Mouse (Mus musculus) megakaryocyte, adult 5-6 weeks (primary cell): ENCODE data around the gene Cdca8. TPM values are rescaled to one million over a fixed set of nuclear protein-coding genes. Genes with fewer than 3 reads are reported as not detected.

ENCODE experiments used
- ATAC-seq: 2 replicates; pipeline ENCODE4 v1.8.0; 2016; ENCODE audit warnings: mild to moderate bottlenecking, inconsistent platforms; ENCODE audit not compliant: poor library complexity, severe bottlenecking
- total RNA-seq, 2 experiments: library from RNA; stranded (forward) in 1 of 2; stranded (reverse) in 1 of 2; fragments of 153-499, 151-499 nt in 1 of 2; fragments of 221-1000, 200-1000 nt in 1 of 2; gene quantifications; 2 replicates each; pipeline versions ENCODE4 v1.2.3 to v1.2.4; 2015 to 2017

Cdca8 gene
- total RNA-seq, 2 experiments from 2014 or later, result 116 to 126 TPM

DNA sequence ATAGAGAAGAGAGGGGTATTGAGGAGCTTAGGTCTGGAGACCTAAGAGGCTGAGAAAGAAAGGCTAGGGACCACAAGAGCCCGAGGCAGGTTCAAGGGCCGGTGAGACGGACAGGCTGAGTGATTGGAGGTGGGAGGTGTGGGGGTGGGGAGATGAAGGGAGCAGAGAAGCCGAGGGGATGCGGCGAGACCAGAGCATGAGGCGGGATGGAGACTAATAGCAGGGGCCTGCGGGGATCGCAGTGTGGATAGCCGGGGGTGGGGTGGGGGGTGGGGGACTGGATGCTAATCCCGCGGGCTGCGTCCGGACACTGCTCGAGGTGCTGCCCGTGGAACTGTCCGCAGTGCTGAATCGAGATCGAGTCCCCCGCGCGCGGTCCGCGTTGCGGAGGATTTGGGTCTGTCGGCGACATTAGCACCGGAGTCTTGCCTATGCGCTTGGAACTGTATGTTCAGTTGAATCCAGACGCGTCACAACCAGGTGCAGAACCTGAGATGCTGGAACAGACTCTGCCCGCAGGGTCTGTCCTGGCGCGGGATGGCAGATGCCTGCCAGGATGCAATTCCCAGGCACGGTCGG lies 56.9 kb downstream of the Cdca8 start:
- ATAC-seq, result no peak

DNA sequence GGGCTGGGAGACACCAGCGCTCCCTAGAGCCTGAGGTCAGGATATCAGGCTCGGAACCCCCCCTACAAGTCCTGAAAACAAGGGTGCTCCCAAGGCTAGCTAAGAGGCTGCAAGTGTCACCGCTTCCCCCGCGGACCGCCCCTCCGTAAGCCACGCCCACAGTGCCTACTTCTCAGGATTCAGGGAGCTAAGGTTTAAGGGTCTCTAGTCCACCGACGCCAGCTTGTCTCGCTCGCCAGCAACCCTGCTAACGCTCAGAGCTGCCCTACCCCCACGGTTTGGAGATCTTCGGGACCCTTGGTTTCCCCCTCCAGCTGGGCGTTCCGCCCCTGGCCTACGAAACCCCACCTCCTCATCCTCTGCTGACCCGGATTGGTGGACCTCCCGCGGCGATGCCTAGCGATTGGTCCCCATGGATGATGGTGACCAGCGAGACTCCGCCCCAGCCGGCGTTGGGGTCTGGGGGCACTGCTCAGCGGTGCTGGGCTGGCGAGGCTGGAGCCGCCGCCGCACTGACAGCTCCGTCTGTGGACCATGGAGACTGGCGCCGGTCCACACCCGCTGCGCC lies 57.7 kb downstream of the Cdca8 start:
- ATAC-seq, result no peak

- ATAC-seq, result no peak
Measured at GRCm38 (mm10) chr4:124880599-124880998, 58.5 kb downstream of the Cdca8 start, which contains the start of gene Epha10. Gene Epha10 (plus strand): TSS chr4:124880899.

GRCm38 (mm10) chr4:124872719-124873118 lies 66.4 kb downstream of the Cdca8 start:
- no peak for ATAC-seq

Other genes starting within 250 kb of the Cdca8 start
- 39.3 and 42.0 TPM in 2 replicates for gene Utp11, start 245.7 kb downstream of the Cdca8 start, total RNA-seq (2015)
- 34.1 and 39.4 TPM in 2 replicates for gene Utp11, start 245.7 kb downstream of the Cdca8 start, total RNA-seq (2017)
- gene Fhl3, start 238.6 kb downstream of the Cdca8 start, total RNA-seq (2015), result 11.5 and 11.7 TPM in 2 replicates
- 4.2 and 5.0 TPM in 2 replicates for gene Fhl3, start 238.6 kb downstream of the Cdca8 start, total RNA-seq (2017)
- 58.3 and 58.6 TPM in 2 replicates for gene Sf3a3, start 224.5 kb downstream of the Cdca8 start, total RNA-seq (2015)
- 88.3 and 100 TPM in 2 replicates for gene Sf3a3, start 224.5 kb downstream of the Cdca8 start, total RNA-seq (2017)
- gene Inpp5b, start 197.5 kb downstream of the Cdca8 start, total RNA-seq (2015), result 32.6 and 45.0 TPM in 2 replicates
- 40.7 and 48.4 TPM in 2 replicates for gene Inpp5b, start 197.5 kb downstream of the Cdca8 start, total RNA-seq (2017)
- gene Mtf1, start 137.2 kb downstream of the Cdca8 start, total RNA-seq (2015), result 22.8 and 25.4 TPM in 2 replicates
- gene Mtf1, start 137.2 kb downstream of the Cdca8 start, total RNA-seq (2017), result 24.5 and 24.9 TPM in 2 replicates
- 19.7 and 21.3 TPM in 2 replicates for gene Yrdc, start 88.6 kb downstream of the Cdca8 start, total RNA-seq (2015)
- gene Yrdc, start 88.6 kb downstream of the Cdca8 start, total RNA-seq (2017), result 19.1 and 48.6 TPM in 2 replicates
- 5.8 and 6.3 TPM in 2 replicates for gene 1110065P20Rik, start 88.1 kb downstream of the Cdca8 start, total RNA-seq (2015)
- gene 1110065P20Rik, start 88.1 kb downstream of the Cdca8 start, total RNA-seq (2017), result 1.6 and 1.7 TPM in 2 replicates
- 0.93 TPM in 1 of 2 replicates, not detected in the other for gene Maneal, start 77.1 kb downstream of the Cdca8 start, total RNA-seq (2015)
- not detected in 2 replicates for gene Maneal, start 77.1 kb downstream of the Cdca8 start, total RNA-seq (2017)
- not detected in 2 replicates for gene Epha10, start 58.4 kb downstream of the Cdca8 start, total RNA-seq (2015)
- not detected in 2 replicates for gene Epha10, start 58.4 kb downstream of the Cdca8 start, total RNA-seq (2017)
- 2.4 and 4.0 TPM in 2 replicates for gene 9930104L06Rik, start 2.3 kb downstream of the Cdca8 start, total RNA-seq (2015)
- 6.7 and 7.8 TPM in 2 replicates for gene 9930104L06Rik, start 2.3 kb downstream of the Cdca8 start, total RNA-seq (2017)
- gene Rspo1, start 47.1 kb upstream of the Cdca8 start, total RNA-seq (2015), result 9.5 and 11.9 TPM in 2 replicates
- 4.8 and 5.9 TPM in 2 replicates for gene Rspo1, start 47.1 kb upstream of the Cdca8 start, total RNA-seq (2017)
- gene Gnl2, start 77.3 kb upstream of the Cdca8 start, total RNA-seq (2015), result 30.6 and 36.1 TPM in 2 replicates
- 61.7 and 64.0 TPM in 2 replicates for gene Gnl2, start 77.3 kb upstream of the Cdca8 start, total RNA-seq (2017)
- gene Dnali1, start 126.4 kb upstream of the Cdca8 start, total RNA-seq (2015), result not detected in 2 replicates
- gene Dnali1, start 126.4 kb upstream of the Cdca8 start, total RNA-seq (2017), result not detected in 2 replicates
- gene Snip1, start 127.4 kb upstream of the Cdca8 start, total RNA-seq (2015), result 24.1 and 27.0 TPM in 2 replicates
- 23.2 and 27.0 TPM in 2 replicates for gene Snip1, start 127.4 kb upstream of the Cdca8 start, total RNA-seq (2017)
- gene Meaf6, start 145.8 kb upstream of the Cdca8 start, total RNA-seq (2015), result 40.2 and 45.5 TPM in 2 replicates
- 45.6 and 49.1 TPM in 2 replicates for gene Meaf6, start 145.8 kb upstream of the Cdca8 start, total RNA-seq (2017)
- gene Zc3h12a, start 188.5 kb upstream of the Cdca8 start, total RNA-seq (2015), result 10.4 and 11.1 TPM in 2 replicates
- gene Zc3h12a, start 188.5 kb upstream of the Cdca8 start, total RNA-seq (2017), result 3.9 and 5.9 TPM in 2 replicates